10 mouse cellular contexts compared by ENCODE assay signal in the genomic region with DNA sequence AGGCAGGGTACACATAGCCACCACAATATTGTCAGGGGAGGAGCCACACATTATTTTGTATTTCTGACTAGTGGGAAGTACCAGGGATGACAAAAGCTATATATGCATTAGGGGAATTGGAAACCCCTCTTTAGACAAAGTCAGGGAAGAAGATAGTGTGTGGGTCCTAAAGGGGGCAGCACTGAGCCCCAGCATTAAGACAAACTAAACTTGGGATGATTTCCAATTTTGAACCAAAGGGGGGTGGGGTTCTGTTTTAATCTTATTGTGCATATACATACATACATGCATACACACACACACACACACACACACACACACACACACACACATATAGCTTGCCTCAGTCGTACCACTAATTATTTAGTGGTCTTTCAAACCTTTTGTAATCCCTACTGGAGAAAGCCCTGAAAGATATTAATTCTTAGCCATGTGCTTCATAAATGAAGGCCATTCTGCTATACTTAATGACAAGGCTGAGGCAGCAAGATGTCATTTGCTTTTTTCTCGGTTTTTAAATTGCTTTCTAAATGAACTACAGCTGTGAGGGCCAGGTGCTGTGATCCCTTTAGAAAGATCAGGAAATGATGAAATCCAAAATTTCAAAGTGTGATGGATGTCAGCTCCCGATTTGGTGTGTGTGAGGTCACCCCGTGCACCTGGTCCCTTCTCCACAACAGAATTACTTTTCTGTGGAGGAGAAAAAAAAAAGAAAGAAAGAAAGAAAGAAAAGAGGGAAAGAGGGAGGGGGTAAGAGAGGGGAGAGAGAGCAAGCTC.
DNase-seq lines count a peak whose midpoint lies in the region; ATAC-seq and TF ChIP-seq lines count a peak whose summit lies in the region.
"Had no signal": no experiment of that assay in that cellular context is flagged by ENCODE, and none has a peak within 500 bp of the region (broad histone marks: within the 10 kb centered on the region; RNA-seq: fewer than 3 reads in every experiment).

No protein-coding gene starts in this region.

- no peak overlapping the region for H3K4me2 ChIP-seq in CH12.LX (ENCODE audit: insufficient read depth, low read depth, poor library complexity, severe bottlenecking)
- no peak overlapping the region for H3K4me2 ChIP-seq in limb, embryonic 11.5 days (ENCODE audit: low read depth, severe bottlenecking)
- H3K4me2 ChIP-seq: heart, embryonic 13.5 days had no signal

- peak; percentile 21 for DNase-seq in embryo, embryonic 10.5 days (ENCODE audit: low spot score)
- no peak for DNase-seq in embryo, embryonic 10 days (ENCODE audit: low spot score)
- DNase-seq in left cerebral cortex, adult 2 months (ENCODE audit: extremely low spot score in 1 of 2, low spot score in 2 of 2): no peak
- DNase-seq in left cerebral cortex, postnatal 36 days (ENCODE audit: low spot score in 2 of 2): no peak
- peak; percentile 6 for DNase-seq in CH12.LX (ENCODE audit: extremely low read depth)
- peak; percentile 35 for DNase-seq in limb, embryonic 11.5 days (ENCODE audit: low spot score)
- no peak for DNase-seq in ovary, postnatal 14 days (ENCODE audit: low spot score)
- DNase-seq in right cerebral cortex, postnatal 25 days: no peak

- no peak overlapping the region for H3K4me3 ChIP-seq in left cerebral cortex, adult 2 months
- no peak overlapping the region for H3K4me3 ChIP-seq in CH12.LX (replicated peaks in 1 of 3; ENCODE audit: low read depth in 2 of 3, low read length in 2 of 3, poor library complexity in 1 of 3)
- no peak overlapping the region for H3K4me3 ChIP-seq in limb, embryonic 11.5 days (ENCODE audit: low read depth, low read length)
- H3K4me3 ChIP-seq: heart, embryonic 13.5 days had no signal

- TF ChIP-seq POLR2A in CH12.LX (IDR thresholded peaks at IDR 0.05; ENCODE audit: low read depth, low read length): no peak

- in situ Hi-C loops in CH12.LX (cut with MboI; ENCODE audit: low pct_ligation_motif_present, low pct_unique_long_range_greater_than_20kb, low sequenced_read_pairs): no loop called here

- no peak overlapping the region for H3K27ac ChIP-seq in left cerebral cortex, adult 2 months
- no peak overlapping the region for H3K27ac ChIP-seq in CH12.LX (ENCODE audit: insufficient read depth, low read depth)
- no peak overlapping the region for H3K27ac ChIP-seq in limb, embryonic 11.5 days (replicated peaks; ENCODE audit: low read depth, low read length)
- H3K27ac ChIP-seq: heart, embryonic 13.5 days had no signal

- TF ChIP-seq RAD21 in CH12.LX (IDR thresholded peaks at IDR 0.05; ENCODE audit: low read depth, low read length): no peak

- H3K4me1 ChIP-seq in CH12.LX (ENCODE audit: control insufficient read depth in 1 of 2, insufficient read depth in 2 of 2): no peaks in the 10 kb centered on the region
- 0 out of 2 replicates have a peak, but pooled peaks cover 5% of the 10 kb centered on the region for H3K4me1 ChIP-seq in limb, embryonic 11.5 days (ENCODE audit: control insufficient read depth, insufficient read depth, low read length)
- H3K4me1 ChIP-seq: heart, embryonic 13.5 days had no signal

- no peaks in the 10 kb centered on the region for H3K36me3 ChIP-seq in CH12.LX (replicated peaks in 1 of 2; ENCODE audit: control insufficient read depth in 1 of 2, insufficient read depth in 1 of 2, low read length in 1 of 2)
- no peaks in the 10 kb centered on the region for H3K36me3 ChIP-seq in limb, embryonic 11.5 days (ENCODE audit: control insufficient read depth, insufficient read depth, low read length)
- H3K36me3 ChIP-seq: heart, embryonic 13.5 days had no signal

- intact Hi-C loops in left cerebral cortex, adult 2 months (cut with DNase I): no loop called here
- intact Hi-C loops in left cerebral cortex, postnatal 36 days (cut with DNase I): no loop called here

- no peaks in the 10 kb centered on the region for H3K9me3 ChIP-seq in CH12.LX (replicated peaks; ENCODE audit: low read length)
- no peaks in the 10 kb centered on the region for H3K9me3 ChIP-seq in limb, embryonic 11.5 days (ENCODE audit: control insufficient read depth, low read length)
- H3K9me3 ChIP-seq: heart, embryonic 13.5 days had no signal

- no peaks in the 10 kb centered on the region for H3K79me2 ChIP-seq in CH12.LX (replicated peaks; ENCODE audit: control insufficient read depth, extremely low read depth, insufficient read depth, poor library complexity, severe bottlenecking)

- dilution Hi-C loops in CH12.LX (cut with MboI; ENCODE audit: extremely low pct_ligation_motif_present, extremely low pct_unique_long_range_greater_than_20kb, low sequenced_read_pairs): no loop called here

- peak; percentile 23 for TF ChIP-seq CTCF in left cerebral cortex, adult 2 months (IDR thresholded peaks at IDR 0.05)
- TF ChIP-seq CTCF in CH12.LX (conservative IDR thresholded peaks at IDR 0.05 in 1 of 2, IDR thresholded peaks at IDR 0.05 in 1 of 2; ENCODE audit: low read depth in 2 of 2, low read length in 2 of 2): peak in 1 of 2 experiments; percentile 48; a peak in 2 of 4 replicates

- no peak for ATAC-seq in limb, embryonic 11.5 days (ENCODE audit: insufficient number of reproducible peaks, low FRiP score, low TSS enrichment, low read depth)
- ATAC-seq: inflammation-experienced regulatory T-cells, adult 6 months had no signal

- whole genome bisulfite sequencing in limb, embryonic 11.5 days: 12% methylated on average over 4 of the region's 4 CpGs

- no peak overlapping the region for H3K9ac ChIP-seq in CH12.LX (ENCODE audit: insufficient read depth, low read depth)
- no peak overlapping the region for H3K9ac ChIP-seq in limb, embryonic 11.5 days (ENCODE audit: low read length)
- H3K9ac ChIP-seq: heart, embryonic 13.5 days had no signal

- no peak for TF ChIP-seq EP300 in CH12.LX (IDR thresholded peaks at IDR 0.05; ENCODE audit: low read length)

- H3K27me3 ChIP-seq in CH12.LX (replicated peaks): no peaks in the 10 kb centered on the region
- no peaks in the 10 kb centered on the region for H3K27me3 ChIP-seq in limb, embryonic 11.5 days (ENCODE audit: control insufficient read depth, insufficient read depth, low read length)
- H3K27me3 ChIP-seq: heart, embryonic 13.5 days had no signal

TF ChIP-seq in CH12.LX, 34 proteins besides CTCF, POLR2A, EP300 and RAD21:
- TF ChIP-seq ZNF384 (IDR thresholded peaks at IDR 0.05; ENCODE audit: low read depth, low read length) (no peak), MAFK (IDR thresholded peaks at IDR 0.05; ENCODE audit: insufficient replicate concordance, low read length) (no peak), GABPA (IDR thresholded peaks at IDR 0.05; ENCODE audit: insufficient replicate concordance, low read depth, low read length) (no peak), KAT2A (IDR thresholded peaks at IDR 0.05; ENCODE audit: insufficient replicate concordance, low read length) (no peak), ZC3H11A (IDR thresholded peaks at IDR 0.05; ENCODE audit: low read depth, low read length) (no peak), NRF1 (IDR thresholded peaks at IDR 0.05; ENCODE audit: low read depth, low read length) (no peak), ELF1 (IDR thresholded peaks at IDR 0.05; ENCODE audit: low read depth, low read length) (no peak), CHD1 (IDR thresholded peaks at IDR 0.05; ENCODE audit: low read depth, low read length) (no peak), ZMIZ1 (IDR thresholded peaks at IDR 0.05; ENCODE audit: low read depth, low read length) (no peak), SIN3A (IDR thresholded peaks at IDR 0.05; ENCODE audit: low read length) (no peak), TCF12 (IDR thresholded peaks at IDR 0.05; ENCODE audit: low read depth, low read length) (no peak), MXI1 (IDR thresholded peaks at IDR 0.05; ENCODE audit: low read depth, low read length) (no peak), USF1 (IDR thresholded peaks at IDR 0.05; ENCODE audit: low read depth, low read length) (no peak)

Comparison
In these comparisons a context has a peak if more than half of its experiments do, and no peak if none do; other contexts are left out.
1. DNase-seq: peak in embryo, embryonic 10.5 days (single experiment), CH12.LX (single experiment) and limb, embryonic 11.5 days (single experiment); none in embryo, embryonic 10 days (single experiment), left cerebral cortex, adult 2 months (0 of 2), left cerebral cortex, postnatal 36 days (0 of 2), ovary, postnatal 14 days (single experiment) and right cerebral cortex, postnatal 25 days (single experiment).